Mouse (Mus musculus): ENCODE data around the gene Trappc12. TPM values are rescaled to one million over a fixed set of nuclear protein-coding genes. Genes with fewer than 3 reads are reported as not detected.
"Not testable (repeated sequence)": the region's sequence is repeated elsewhere in the genome, so short reads cannot be mapped to it uniquely, and the experiment has no call there.

Gene Trappc12
- polyA plus RNA-seq, 1 experiment from 2014 or later, result 36.3 TPM

DNA sequence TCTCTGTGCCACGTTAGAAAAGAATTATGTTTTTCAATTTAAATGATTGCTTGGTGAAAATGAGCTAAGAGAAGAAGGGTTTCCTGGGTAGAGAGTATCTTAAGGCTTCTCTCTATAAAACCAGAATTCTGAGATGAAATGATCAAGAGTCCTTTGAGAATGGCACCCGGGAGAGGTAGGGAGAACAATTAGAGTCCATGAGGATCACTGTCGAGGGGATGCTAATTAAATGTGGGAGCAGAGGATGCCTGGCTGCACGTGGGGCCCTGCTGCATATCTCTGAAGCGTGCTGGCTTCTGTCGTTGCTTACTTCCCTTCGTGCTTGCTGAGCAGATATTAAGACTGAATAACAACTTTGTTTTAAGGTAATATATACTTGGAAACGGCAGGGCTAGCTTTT, 24.8 kb upstream of the Trappc12 start:
- peak overlapping the region; percentile 55 for H3K27ac ChIP-seq (replicated peaks)
- peaks cover 35% of the 10 kb centered on the region for H3K4me1 ChIP-seq
- no peaks in the 10 kb centered on the region for H3K27me3 ChIP-seq (ENCODE audit: low read depth, poor library complexity, severe bottlenecking)
- peaks cover 4% of the 10 kb centered on the region; the same call in 1 of the 2 replicates for H3K36me3 ChIP-seq
- no peaks in the 10 kb centered on the region for H3K9me3 ChIP-seq (replicated peaks)
- H3K4me3 ChIP-seq, result no peak overlapping the region
- no peak for DNase-seq (ENCODE audit: low spot score)
- 44% methylated on average over 8 of the region's 8 CpGs for WGBS

DNA sequence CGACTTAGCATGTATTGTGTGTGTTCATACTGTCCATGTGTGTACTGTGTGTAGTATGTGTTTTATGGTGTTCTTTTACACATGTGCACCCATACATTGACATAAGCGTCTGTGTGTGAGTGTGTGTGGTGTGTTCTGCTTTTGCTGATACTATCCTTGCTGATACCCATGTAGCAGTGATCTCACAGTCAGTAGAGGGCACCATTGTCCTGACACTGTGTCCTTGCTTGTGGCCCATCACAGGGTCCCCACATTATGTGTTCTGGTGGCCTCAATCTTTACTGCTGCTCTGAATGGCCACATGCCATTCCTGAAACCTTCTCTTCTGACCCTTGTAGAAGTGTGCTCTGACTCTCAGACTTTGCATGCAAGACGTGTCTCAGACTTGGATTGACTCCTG, 23.5 kb upstream of the Trappc12 start:
- 87% methylated on average over 3 of the region's 3 CpGs for WGBS
- DNase-seq (ENCODE audit: low spot score), result no peak

DNA sequence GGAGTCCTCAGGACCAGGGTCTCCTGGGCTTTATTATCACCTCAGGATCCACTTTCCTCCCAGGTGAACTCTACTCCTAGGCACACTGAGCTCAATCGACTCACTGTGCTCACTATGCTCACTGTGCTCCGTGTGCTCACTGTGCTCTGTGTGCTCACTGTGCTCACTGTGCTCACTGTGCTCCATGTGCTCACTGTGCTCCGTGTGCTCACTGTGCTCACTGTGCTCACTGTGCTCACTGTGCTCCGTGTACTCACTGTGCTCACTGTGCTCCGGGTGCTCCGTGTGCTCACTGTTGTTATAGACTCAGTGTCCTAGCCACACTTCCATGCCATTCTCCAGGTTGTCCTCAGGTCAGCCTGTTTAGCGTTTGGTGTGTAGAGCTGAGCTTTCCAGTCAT, 19.7 kb upstream of the Trappc12 start:
- 95% methylated on average over 7 of the region's 7 CpGs for WGBS
- Histone ChIP-seq H3K9me3 (replicated peaks) (no peaks in the 10 kb centered on the region), H3K36me3 (peaks cover 12% of the 10 kb centered on the region), H3K4me3 (no peak overlapping the region), H3K27me3 (ENCODE audit: low read depth, poor library complexity, severe bottlenecking) (no peaks in the 10 kb centered on the region), H3K27ac (replicated peaks) (no peak overlapping the region), H3K4me1 (peaks cover 13% of the 10 kb centered on the region)
- no peak for DNase-seq (ENCODE audit: low spot score)

More for the DNA sequence above, 23.5 kb upstream of the Trappc12 start:
- Histone ChIP-seq H3K9me3 (replicated peaks) (no peaks in the 10 kb centered on the region), H3K4me1 (peaks cover 28% of the 10 kb centered on the region), H3K4me3 (no peak overlapping the region), H3K36me3 (peaks cover 4% of the 10 kb centered on the region; the same call in 1 of the 2 replicates), H3K27ac (replicated peaks) (peak overlapping the region; percentile 55; the same call in 1 of the 2 replicates), H3K27me3 (ENCODE audit: low read depth, poor library complexity, severe bottlenecking) (no peaks in the 10 kb centered on the region)

DNA sequence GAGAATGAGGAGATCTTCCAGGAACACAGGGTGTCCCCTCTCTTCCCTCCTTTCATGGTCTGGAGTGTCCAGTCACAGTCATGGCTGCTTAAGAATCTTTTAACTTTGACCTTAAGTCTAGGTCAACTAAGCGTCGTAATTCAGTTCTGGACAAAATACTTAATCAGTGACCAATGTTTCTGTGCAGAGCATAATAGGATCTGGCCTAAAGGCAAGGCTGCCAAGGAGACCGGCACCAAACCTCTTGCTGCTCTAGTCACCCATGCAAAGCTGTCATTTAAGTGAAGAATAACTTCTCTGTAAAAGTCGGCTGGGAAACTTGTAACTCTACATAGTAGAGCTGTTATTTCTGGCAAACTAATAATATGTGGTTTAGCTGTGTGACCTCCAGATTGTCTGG, 5.7 kb upstream of the Trappc12 start:
- WGBS, result 92% methylated on average over 4 of the region's 4 CpGs
- H3K27ac ChIP-seq (replicated peaks), result no peak overlapping the region
- no peaks in the 10 kb centered on the region for H3K36me3 ChIP-seq
- no peak for DNase-seq (ENCODE audit: low spot score)
- no peaks in the 10 kb centered on the region for H3K9me3 ChIP-seq (replicated peaks)
- H3K4me3 ChIP-seq, result no peak overlapping the region
- H3K4me1 ChIP-seq, result peaks cover 17% of the 10 kb centered on the region
- H3K27me3 ChIP-seq (ENCODE audit: low read depth, poor library complexity, severe bottlenecking), result no peaks in the 10 kb centered on the region

DNA sequence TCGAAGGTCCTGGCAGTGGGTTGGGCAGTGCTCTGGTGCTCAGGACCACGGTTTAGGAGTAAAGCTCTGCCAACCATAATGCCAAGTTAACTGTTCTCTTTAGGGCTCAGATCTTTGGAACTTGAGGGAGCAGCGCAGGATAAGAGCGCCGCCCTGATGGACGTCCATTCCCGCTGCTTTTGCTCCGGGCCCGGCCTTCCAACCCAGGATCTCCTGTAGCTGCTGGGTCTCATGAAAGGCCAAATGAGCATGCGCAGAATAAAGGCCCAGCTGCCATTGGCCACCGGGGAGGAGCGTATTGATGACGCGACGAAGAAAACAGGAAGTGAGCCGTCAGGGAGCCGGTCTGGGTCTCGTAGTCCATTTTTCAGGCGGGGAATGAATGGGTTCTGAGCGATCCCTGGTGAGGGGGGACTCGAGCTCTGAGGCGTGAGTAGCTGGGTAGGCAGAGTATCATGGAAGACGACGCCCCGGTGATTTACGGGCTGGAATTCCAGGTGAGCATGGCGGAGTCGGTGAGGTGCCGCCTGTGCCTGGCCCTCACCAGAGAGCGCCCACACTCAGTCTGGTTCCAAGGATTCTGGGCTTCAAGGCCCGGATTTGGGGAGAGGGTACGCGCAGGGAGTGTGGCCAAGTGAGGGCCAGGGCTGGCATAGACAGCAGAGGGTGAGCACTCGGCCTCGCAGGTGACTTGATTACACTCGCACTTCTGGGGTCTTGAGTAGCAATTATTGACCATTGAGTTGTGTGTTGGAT, 1.4 kb upstream of the Trappc12 start, which contains the start of gene Eipr1:
Gene Eipr1 (plus strand): TSS at position 296 of the 756 bp plus-strand sequence.
- DNase-seq (ENCODE audit: low spot score), result peak; percentile 89
- Histone ChIP-seq H3K9me3 (replicated peaks) (no peaks in the 10 kb centered on the region), H3K27me3 (ENCODE audit: low read depth, poor library complexity, severe bottlenecking) (no peaks in the 10 kb centered on the region), H3K4me1 (peaks cover 35% of the 10 kb centered on the region), H3K36me3 (peaks cover 7% of the 10 kb centered on the region), H3K27ac (replicated peaks) (peak within 1 kb of the TSS; percentile 60), H3K4me3 (peak within 1 kb of the TSS; percentile 85)
- 4% methylated on average over 36 of the region's 36 CpGs for WGBS

DNA sequence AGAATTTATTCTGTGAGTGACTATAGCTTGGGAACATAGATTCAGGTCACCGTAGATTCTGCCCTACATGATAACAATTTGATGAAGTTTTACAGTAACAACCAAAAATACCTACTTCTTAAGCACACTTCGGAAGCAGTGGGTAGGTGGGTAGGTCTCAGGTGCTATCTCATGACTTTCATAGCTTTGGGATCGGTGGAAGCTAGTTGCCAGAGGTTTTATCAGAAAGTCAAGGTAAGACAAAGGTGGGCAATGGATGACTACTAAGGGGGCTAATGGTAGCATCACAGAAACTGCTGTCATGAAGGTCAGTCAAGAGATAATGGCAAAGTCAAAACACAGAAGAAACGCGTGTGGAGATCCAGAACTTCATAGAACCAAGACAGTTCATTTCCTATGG, 604 bp upstream of the Trappc12 start:
- Histone ChIP-seq H3K27ac (replicated peaks) (0 out of 2 replicates have a peak overlapping the region, but pooled peaks have one; percentile 60), H3K4me1 (peaks cover 35% of the 10 kb centered on the region), H3K9me3 (replicated peaks) (no peaks in the 10 kb centered on the region), H3K27me3 (ENCODE audit: low read depth, poor library complexity, severe bottlenecking) (no peaks in the 10 kb centered on the region), H3K36me3 (peaks cover 15% of the 10 kb centered on the region), H3K4me3 (peak overlapping the region; percentile 85)
- WGBS, result 92% methylated on average over 5 of the region's 5 CpGs
- no peak for DNase-seq (ENCODE audit: low spot score)

DNA sequence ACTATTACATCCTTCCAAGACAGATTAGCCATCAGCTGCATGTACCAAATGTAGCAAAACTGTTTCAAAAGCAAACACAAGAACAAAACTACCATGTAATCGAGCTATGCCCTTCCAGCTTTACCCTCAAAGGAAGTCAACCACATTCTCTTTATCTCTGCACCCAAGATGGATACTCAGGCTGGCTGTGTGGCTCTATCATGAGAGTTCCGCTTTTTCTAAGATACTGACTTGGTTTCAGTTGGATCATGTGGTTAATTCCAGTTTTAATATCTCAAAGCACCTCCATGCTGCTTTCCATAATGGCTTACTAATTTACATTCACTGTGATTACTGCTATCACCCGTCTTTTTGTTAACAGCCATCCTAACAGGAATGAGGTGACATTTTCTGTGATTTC, 6.9 kb downstream of the Trappc12 start:
- H3K4me3 ChIP-seq, result no peak overlapping the region
- H3K27ac ChIP-seq (replicated peaks), result no peak overlapping the region
- no peak for DNase-seq (ENCODE audit: low spot score)
- no peaks in the 10 kb centered on the region for H3K9me3 ChIP-seq (replicated peaks)
- 92% methylated on average over 3 of the region's 3 CpGs for WGBS
- H3K4me1 ChIP-seq, result peaks cover 1% of the 10 kb centered on the region; the same call in 1 of the 2 replicates
- H3K27me3 ChIP-seq (ENCODE audit: low read depth, poor library complexity, severe bottlenecking), result no peaks in the 10 kb centered on the region
- peaks cover 65% of the 10 kb centered on the region for H3K36me3 ChIP-seq

DNA sequence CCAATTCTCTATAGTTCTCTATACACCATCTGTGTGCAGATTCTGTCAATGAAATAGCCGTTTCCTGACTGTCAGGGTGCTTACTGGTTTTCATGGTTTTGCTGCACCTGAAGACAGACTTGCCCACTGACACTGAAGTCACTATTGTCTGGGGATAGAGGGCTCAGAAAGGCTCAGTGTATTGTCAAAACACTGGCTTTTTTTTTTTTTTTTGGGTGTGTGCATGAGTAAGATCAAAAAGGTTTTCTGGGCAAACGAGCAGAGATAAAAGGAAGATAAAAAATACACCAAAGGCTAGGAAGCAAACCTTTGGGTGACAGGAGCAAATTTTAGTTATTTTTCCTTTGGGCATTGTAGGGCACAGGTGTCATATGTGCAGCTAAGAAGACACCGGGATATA, 15.0 kb downstream of the Trappc12 start:
- WGBS, result 81% methylated on average over 3 of the region's 3 CpGs
- Histone ChIP-seq H3K36me3 (peaks cover 58% of the 10 kb centered on the region), H3K9me3 (replicated peaks) (no peaks in the 10 kb centered on the region; the same call in 1 of the 2 replicates), H3K4me3 (no peak overlapping the region), H3K27me3 (ENCODE audit: low read depth, poor library complexity, severe bottlenecking) (no peaks in the 10 kb centered on the region), H3K27ac (replicated peaks) (no peak overlapping the region), H3K4me1 (no peaks in the 10 kb centered on the region)
- no peak for DNase-seq (ENCODE audit: low spot score)

DNA sequence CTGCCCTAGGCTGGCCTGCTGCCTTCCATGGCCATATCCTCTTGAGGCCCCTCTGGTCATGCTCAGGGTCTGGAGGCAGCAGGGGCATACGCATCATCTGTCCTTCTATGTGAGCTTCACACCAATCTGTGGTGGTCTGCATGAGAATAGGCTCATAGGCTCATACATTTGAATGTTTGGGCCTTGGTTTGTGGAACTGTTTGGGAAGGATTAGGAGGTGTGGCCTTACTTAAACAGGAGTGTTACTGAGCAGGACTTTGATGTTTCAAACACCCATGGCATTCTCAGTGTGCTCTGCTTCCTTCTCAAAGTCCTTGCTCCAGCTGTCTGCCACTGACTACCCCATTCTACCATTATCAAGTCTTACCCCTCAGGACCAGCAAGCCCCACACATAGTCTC, 16.0 kb downstream of the Trappc12 start:
- H3K9me3 ChIP-seq (replicated peaks), result no peaks in the 10 kb centered on the region; the same call in 1 of the 2 replicates
- 92% methylated on average over 1 of the region's 1 CpGs for WGBS
- no peak overlapping the region for H3K4me3 ChIP-seq
- H3K36me3 ChIP-seq, result peaks cover 59% of the 10 kb centered on the region
- no peaks in the 10 kb centered on the region for H3K4me1 ChIP-seq
- no peaks in the 10 kb centered on the region for H3K27me3 ChIP-seq (ENCODE audit: low read depth, poor library complexity, severe bottlenecking)
- no peak overlapping the region for H3K27ac ChIP-seq (replicated peaks)
- no peak for DNase-seq (ENCODE audit: low spot score)

DNA sequence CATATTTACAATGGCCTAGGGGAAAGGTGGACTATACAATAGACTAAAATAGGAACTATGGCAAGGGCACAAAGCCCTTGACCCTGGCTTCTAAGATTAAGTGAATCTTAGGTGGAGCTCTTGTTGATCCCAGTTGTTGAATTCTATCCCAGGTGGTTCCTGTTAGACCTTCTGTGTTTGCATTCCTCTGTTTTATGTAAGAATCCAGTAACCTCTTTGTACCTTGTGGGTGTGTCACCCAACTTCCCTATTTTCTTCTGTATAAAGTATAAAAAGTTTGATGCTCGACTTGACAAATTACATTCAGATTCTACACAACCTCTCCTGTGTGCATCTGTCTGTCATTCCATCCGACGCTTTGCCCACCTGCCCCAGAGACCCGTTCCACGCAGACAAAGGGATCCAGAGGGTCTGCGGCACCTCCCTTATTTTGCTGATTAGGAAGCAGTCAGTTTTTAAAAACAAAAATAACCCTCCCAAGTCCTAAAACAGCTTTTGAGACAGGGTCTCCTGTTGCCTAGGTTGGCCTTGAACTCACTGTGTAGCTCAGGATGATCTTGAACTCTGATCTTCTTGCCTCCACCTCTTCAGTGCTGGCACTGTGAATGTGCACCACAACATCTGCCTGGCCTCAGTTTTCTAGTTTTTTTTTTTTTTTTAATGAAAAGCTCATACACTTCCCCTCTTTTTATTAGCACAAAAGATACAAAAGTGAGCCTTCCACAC, 16.6 kb downstream of the Trappc12 start:
- not testable (repeated sequence) for H3K27me3 ChIP-seq (ENCODE audit: low read depth, poor library complexity, severe bottlenecking); H3K4me1 ChIP-seq; H3K4me3 ChIP-seq; H3K9me3 ChIP-seq (replicated peaks); H3K27ac ChIP-seq (replicated peaks); DNase-seq (ENCODE audit: low spot score)
- 95% methylated on average over 6 of the region's 6 CpGs for WGBS
- H3K36me3 ChIP-seq, result peaks cover 59% of the 10 kb centered on the region

DNA sequence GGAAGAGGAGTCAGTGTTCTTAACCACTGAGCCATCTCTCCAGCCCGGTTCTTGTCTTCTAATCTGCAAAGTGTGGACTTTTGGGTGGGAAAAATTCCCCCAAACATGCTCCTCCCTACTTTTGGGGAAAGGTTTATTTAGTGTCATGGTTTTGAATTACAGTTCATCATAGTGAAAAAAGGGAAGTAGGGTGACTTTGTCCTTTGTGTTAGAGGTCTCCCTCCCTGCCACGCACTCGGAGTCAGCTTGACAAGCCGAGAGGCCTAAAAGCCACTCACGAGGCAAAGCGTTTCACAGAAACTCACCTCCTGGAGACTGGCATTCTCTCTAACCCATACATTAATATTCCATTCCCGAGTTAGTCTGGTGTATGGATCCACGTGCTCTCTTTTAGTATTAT, 17.6 kb downstream of the Trappc12 start:
- no peak overlapping the region for H3K4me3 ChIP-seq
- no peak for DNase-seq (ENCODE audit: low spot score)
- H3K4me1 ChIP-seq, result no peaks in the 10 kb centered on the region
- peaks cover 61% of the 10 kb centered on the region for H3K36me3 ChIP-seq
- no peaks in the 10 kb centered on the region for H3K27me3 ChIP-seq (ENCODE audit: low read depth, poor library complexity, severe bottlenecking)
- no peaks in the 10 kb centered on the region; the same call in 1 of the 2 replicates for H3K9me3 ChIP-seq (replicated peaks)
- no peak overlapping the region for H3K27ac ChIP-seq (replicated peaks)
- WGBS, result 91% methylated on average over 8 of the region's 8 CpGs

DNA sequence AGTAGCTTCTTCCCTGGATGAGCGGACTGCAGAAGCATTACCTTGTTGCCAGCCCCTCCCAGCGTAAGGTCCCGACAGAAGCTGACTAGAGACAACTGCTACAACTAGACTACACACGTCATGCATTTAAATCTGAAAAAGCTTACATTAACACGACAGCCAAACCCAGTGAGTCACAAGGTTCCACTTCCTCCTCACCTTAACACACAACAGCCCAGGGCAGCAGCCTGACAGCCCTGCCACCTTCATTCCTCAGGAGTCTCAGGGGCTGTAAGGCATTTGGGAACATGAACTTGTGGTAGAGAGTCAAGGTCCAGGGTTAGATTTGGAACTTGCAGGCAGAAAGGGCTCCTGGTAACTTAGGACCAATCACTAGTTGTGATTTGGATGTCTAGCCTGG, 23.2 kb downstream of the Trappc12 start:
- H3K27ac ChIP-seq (replicated peaks), result no peak overlapping the region
- H3K4me3 ChIP-seq, result no peak overlapping the region
- H3K27me3 ChIP-seq (ENCODE audit: low read depth, poor library complexity, severe bottlenecking), result no peaks in the 10 kb centered on the region
- H3K9me3 ChIP-seq (replicated peaks), result no peaks in the 10 kb centered on the region
- H3K4me1 ChIP-seq, result no peaks in the 10 kb centered on the region
- H3K36me3 ChIP-seq, result peaks cover 33% of the 10 kb centered on the region
- no peak for DNase-seq (ENCODE audit: low spot score)
- WGBS, result 87% methylated on average over 5 of the region's 5 CpGs

DNA sequence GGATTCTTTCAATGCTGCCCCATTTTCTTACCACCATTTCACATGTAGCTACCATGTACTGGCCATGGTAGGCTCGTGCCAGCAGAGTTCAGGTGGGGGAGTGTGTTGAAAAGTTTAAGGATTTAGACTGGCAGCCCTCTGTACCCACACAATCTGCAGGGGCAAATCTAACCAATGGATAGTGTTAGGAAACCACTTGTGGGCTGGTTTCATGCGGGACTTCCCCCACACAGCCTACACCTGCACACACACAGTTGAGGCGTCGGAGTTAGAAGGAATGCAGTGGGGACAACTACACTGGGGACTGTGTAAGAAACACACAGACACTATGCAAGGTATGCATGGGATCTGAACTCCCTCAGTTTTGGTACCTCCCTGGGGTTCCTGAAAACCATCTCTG, 24.1 kb downstream of the Trappc12 start:
- DNase-seq (ENCODE audit: low spot score), result no peak
- WGBS, result 90% methylated on average over 4 of the region's 4 CpGs
- Histone ChIP-seq H3K4me1 (no peaks in the 10 kb centered on the region), H3K27me3 (ENCODE audit: low read depth, poor library complexity, severe bottlenecking) (no peaks in the 10 kb centered on the region), H3K9me3 (replicated peaks) (no peaks in the 10 kb centered on the region), H3K27ac (replicated peaks) (no peak overlapping the region), H3K4me3 (no peak overlapping the region), H3K36me3 (peaks cover 37% of the 10 kb centered on the region)

Data from midbrain, embryonic 10.5 days (tissue).